Mouse (Mus musculus) hindbrain, embryonic 15.5 days (tissue): Measurements from ENCODE around the gene Fthl17e. TPM values are rescaled to one million over a fixed set of nuclear protein-coding genes. Genes with fewer than 3 reads are reported as not detected.
"Not testable (repeated sequence)": the region's sequence is repeated elsewhere in the genome, so short reads cannot be mapped to it uniquely, and the experiment has no call there.

Experiments used
- ATAC-seq: fragments of 200-750 bp; cut with Nextera tagmentation; 2 replicates; pipeline ENCODE4 v1.8.0; 2017; ENCODE audit warnings: low read depth, moderate number of reproducible peaks, moderate TSS enrichment; ENCODE audit not compliant: low FRiP score
- H3K27ac ChIP-seq: fragments of 300-500 bp; sonication (generic); replicated peaks from 2 replicates; pipeline ENCODE4 v1.5.1; 2015; ENCODE audit warnings: mild to moderate bottlenecking, inconsistent platforms
- H3K27me3 ChIP-seq: fragments of 300-500 bp; sonication (generic); 2 replicates; pipeline ENCODE4 v1.6.1; 2015; ENCODE audit warnings: control low read depth, inconsistent platforms
- H3K36me3 ChIP-seq: fragments of 300-500 bp; sonication (generic); 2 replicates; pipeline ENCODE4 v1.6.1; 2015; ENCODE audit warnings: control low read depth, inconsistent platforms
- H3K4me1 ChIP-seq: fragments of 300-500 bp; sonication (generic); replicated peaks from 2 replicates; pipeline ENCODE4 v1.6.1; 2015; ENCODE audit warnings: control low read depth, inconsistent platforms
- H3K4me2 ChIP-seq: fragments of 300-500 bp; sonication (generic); 2 replicates; pipeline ENCODE4 v1.6.1; 2015; ENCODE audit warnings: moderate library complexity, mild to moderate bottlenecking, inconsistent platforms
- H3K4me3 ChIP-seq: fragments of 300-500 bp; sonication (generic); 2 replicates; pipeline ENCODE4 v1.5.1; 2015; ENCODE audit warnings: mild to moderate bottlenecking, inconsistent platforms
- H3K9ac ChIP-seq: fragments of 300-500 bp; sonication (generic); 2 replicates; pipeline ENCODE4 v1.6.1; 2015; ENCODE audit warnings: inconsistent platforms
- H3K9me3 ChIP-seq: fragments of 300-500 bp; sonication (generic); 2 replicates; pipeline ENCODE4 v1.6.1; 2016; ENCODE audit warnings: control low read depth, inconsistent platforms
- WGBS: fragments of 180-500 bp; shearing (Covaris S2); methylation state at CpG from one replicate; pipeline ENCODE4 v1.1.7; 2015; 5-methylcytosine and 5-hydroxymethylcytosine counted together
- polyA plus RNA-seq: library from polyadenylated mRNA; unstranded; fragments of >200 nt; fragmentation: Nextera tagmentation; extraction: Ambion mirVana; gene quantifications from 2 replicates; pipeline ENCODE4 v1.2.1, GENCODE M21; 2015

Gene Fthl17e
- not detected in 2 replicates for polyA plus RNA-seq

GRCm38 (mm10) chrX:9033193-9033592 is at the start of gene Fthl17e:
TSS of gene Fthl17e (plus strand) at chrX:9033493.
- not testable (repeated sequence) for H3K4me3 ChIP-seq, H3K36me3 ChIP-seq, H3K9me3 ChIP-seq, H3K9ac ChIP-seq, ATAC-seq, H3K27me3 ChIP-seq, H3K27ac ChIP-seq, H3K4me2 ChIP-seq, H3K4me1 ChIP-seq
- WGBS, result 86% methylated on average over 1 of the region's 10 CpGs

GRCm38 (mm10) chrX:8986655-8987054 is 46.6 kb upstream of the Fthl17e start, which contains the start of gene Fthl17d:
TSS of gene Fthl17d (minus strand) at chrX:8986755.
- H3K4me1 ChIP-seq, H3K4me2 ChIP-seq, H3K36me3 ChIP-seq, H3K4me3 ChIP-seq, H3K27ac ChIP-seq, H3K27me3 ChIP-seq, H3K9me3 ChIP-seq, ATAC-seq, H3K9ac ChIP-seq: not testable (repeated sequence)
- WGBS, result no CpG with 5 or more reads among the region's 9 CpGs

- 0 out of 2 replicates have a peak, but pooled peaks have one; percentile 42 for ATAC-seq
- H3K4me2 ChIP-seq, result no peak overlapping the region
- 50% methylated on average over 1 of the region's 1 CpGs for WGBS
- H3K27ac ChIP-seq, result no peak overlapping the region
- no peak overlapping the region for H3K4me3 ChIP-seq
- H3K9ac ChIP-seq, result no peak overlapping the region
- H3K27me3 ChIP-seq, result no peaks in the 10 kb centered on the region
- H3K4me1 ChIP-seq, result no peaks in the 10 kb centered on the region
- H3K9me3 ChIP-seq, result no peaks in the 10 kb centered on the region
- H3K36me3 ChIP-seq, result no peaks in the 10 kb centered on the region
Measured at GRCm38 (mm10) chrX:9016079-9016478, 17.2 kb upstream of the Fthl17e start.

- Histone ChIP-seq H3K9me3 (no peaks in the 10 kb centered on the region), H3K4me2 (no peak overlapping the region), H3K27me3 (no peaks in the 10 kb centered on the region), H3K36me3 (no peaks in the 10 kb centered on the region), H3K4me3 (no peak overlapping the region), H3K27ac (no peak overlapping the region), H3K9ac (no peak overlapping the region), H3K4me1 (no peaks in the 10 kb centered on the region)
- no peak for ATAC-seq
- 57% methylated on average over 10 of the region's 10 CpGs for WGBS
Measured at GRCm38 (mm10) chrX:9019481-9019880, 13.8 kb upstream of the Fthl17e start.

GRCm38 (mm10) chrX:9041611-9042010 is 8.3 kb downstream of the Fthl17e start:
- not testable (repeated sequence) for H3K4me2 ChIP-seq, H3K27ac ChIP-seq, H3K4me1 ChIP-seq, H3K36me3 ChIP-seq, H3K27me3 ChIP-seq, H3K9ac ChIP-seq, ATAC-seq, H3K9me3 ChIP-seq, H3K4me3 ChIP-seq
- 33% methylated on average over 3 of the region's 4 CpGs for WGBS

GRCm38 (mm10) chrX:9060952-9061351 is 27.7 kb downstream of the Fthl17e start:
- not testable (repeated sequence) for H3K9me3 ChIP-seq, H3K27me3 ChIP-seq, H3K9ac ChIP-seq, H3K4me1 ChIP-seq, H3K4me2 ChIP-seq, H3K27ac ChIP-seq, H3K36me3 ChIP-seq, H3K4me3 ChIP-seq
- peak; percentile 42; the same call in 1 of the 2 replicates for ATAC-seq
- 28% methylated on average over 9 of the region's 9 CpGs for WGBS

GRCm38 (mm10) chrX:9062101-9062500 is 28.8 kb downstream of the Fthl17e start:
- H3K4me1 ChIP-seq, result no peaks in the 10 kb centered on the region
- no peaks in the 10 kb centered on the region for H3K36me3 ChIP-seq
- H3K4me2 ChIP-seq, result no peak overlapping the region
- no peak overlapping the region for H3K4me3 ChIP-seq
- WGBS, result 91% methylated on average over 4 of the region's 4 CpGs
- H3K9me3 ChIP-seq, result no peaks in the 10 kb centered on the region
- no peak overlapping the region for H3K27ac ChIP-seq
- ATAC-seq, result no peak
- H3K9ac ChIP-seq, result no peak overlapping the region
- no peaks in the 10 kb centered on the region for H3K27me3 ChIP-seq

GRCm38 (mm10) chrX:9062715-9063114 is 29.4 kb downstream of the Fthl17e start, which contains the start of gene Fthl17f:
TSS of gene Fthl17f (plus strand) at chrX:9063015.
- not testable (repeated sequence) for ATAC-seq, H3K9me3 ChIP-seq, H3K4me1 ChIP-seq, H3K4me3 ChIP-seq, H3K36me3 ChIP-seq, H3K27me3 ChIP-seq, H3K4me2 ChIP-seq, H3K9ac ChIP-seq, H3K27ac ChIP-seq
- 91% methylated on average over 11 of the region's 11 CpGs for WGBS

- WGBS, result 22% methylated on average over 10 of the region's 10 CpGs
- not testable (repeated sequence) for H3K27me3 ChIP-seq, H3K4me1 ChIP-seq, H3K4me2 ChIP-seq, H3K27ac ChIP-seq, H3K9ac ChIP-seq, H3K36me3 ChIP-seq, H3K9me3 ChIP-seq, H3K4me3 ChIP-seq
- peak; percentile 48; the same call in 1 of the 2 replicates for ATAC-seq
Measured at GRCm38 (mm10) chrX:9077699-9078098, 44.4 kb downstream of the Fthl17e start.

Other genes with a start within 250 kb of the Fthl17e start
- not detected in 2 replicates for gene Ssxb5, start 229.8 kb upstream of the Fthl17e start, polyA plus RNA-seq
- not detected in 2 replicates for gene Gm6592, start 189.5 kb upstream of the Fthl17e start, polyA plus RNA-seq
- not detected in 2 replicates for gene Gm5751, start 159.2 kb upstream of the Fthl17e start, polyA plus RNA-seq
- 26.2 and 28.8 TPM in 2 replicates for gene B630019K06Rik, start 141.1 kb upstream of the Fthl17e start, polyA plus RNA-seq
- gene Fthl17b, start 70.5 kb upstream of the Fthl17e start, polyA plus RNA-seq, result not detected in 2 replicates
- not detected in 2 replicates for gene Fthl17c, start 56.9 kb upstream of the Fthl17e start, polyA plus RNA-seq
- gene Fthl17d, start 46.7 kb upstream of the Fthl17e start, polyA plus RNA-seq, result not detected in 2 replicates
- gene Fthl17f, start 29.5 kb downstream of the Fthl17e start, polyA plus RNA-seq, result not detected in 2 replicates
- gene 4930402K13Rik, start 71.1 kb downstream of the Fthl17e start, polyA plus RNA-seq, result not detected in 2 replicates
- 5.4 and 5.5 TPM in 2 replicates for gene Lancl3, start 166.4 kb downstream of the Fthl17e start, polyA plus RNA-seq
- gene Gm14862, start 223.4 kb downstream of the Fthl17e start, polyA plus RNA-seq, result 0.21 TPM in 1 of 2 replicates, not detected in the other
- 4.9 and 5.4 TPM in 2 replicates for gene Xk, start 239.3 kb downstream of the Fthl17e start, polyA plus RNA-seq